Mouse (Mus musculus) mature B cell (primary cell): ENCODE measurements around the gene Dock2.

Experiments used
- in situ Hi-C: fragments of 300-500 bp; cut with MboI; formaldehyde crosslinking; loops from 2 replicates; pipeline ENCODE4 v1.14.3; 2019

The Dock2 gene

DNA sequence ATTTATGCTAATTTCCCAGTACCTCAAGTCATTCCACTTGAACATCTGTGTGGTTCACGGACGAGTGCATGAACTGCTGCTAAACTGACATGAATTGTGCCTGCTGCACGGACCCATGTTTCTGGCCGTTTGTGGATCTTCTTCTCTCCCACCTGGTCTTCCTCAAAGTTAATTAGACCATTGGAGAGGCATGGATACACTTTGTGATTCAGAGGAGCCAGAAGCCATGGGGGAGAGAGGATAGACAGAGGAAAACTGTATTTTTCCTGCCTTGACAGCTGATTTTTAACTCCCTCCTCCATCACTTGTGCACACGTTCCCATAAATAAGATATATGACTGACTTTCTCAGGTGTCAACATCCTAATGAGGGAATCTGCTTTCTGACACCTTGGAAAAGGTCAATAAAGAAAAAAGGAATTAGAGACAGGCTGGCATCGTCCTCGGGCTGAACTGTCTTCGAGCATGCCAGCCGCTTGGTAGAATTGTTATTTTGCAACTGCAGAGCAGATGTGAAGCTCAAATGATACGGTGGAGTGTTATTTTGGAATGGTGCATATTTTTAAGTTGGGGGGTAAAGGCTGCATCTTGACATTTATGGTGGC lies 434.1 kb downstream of the Dock2 start:
- in situ Hi-C loops = no loop called here

DNA sequence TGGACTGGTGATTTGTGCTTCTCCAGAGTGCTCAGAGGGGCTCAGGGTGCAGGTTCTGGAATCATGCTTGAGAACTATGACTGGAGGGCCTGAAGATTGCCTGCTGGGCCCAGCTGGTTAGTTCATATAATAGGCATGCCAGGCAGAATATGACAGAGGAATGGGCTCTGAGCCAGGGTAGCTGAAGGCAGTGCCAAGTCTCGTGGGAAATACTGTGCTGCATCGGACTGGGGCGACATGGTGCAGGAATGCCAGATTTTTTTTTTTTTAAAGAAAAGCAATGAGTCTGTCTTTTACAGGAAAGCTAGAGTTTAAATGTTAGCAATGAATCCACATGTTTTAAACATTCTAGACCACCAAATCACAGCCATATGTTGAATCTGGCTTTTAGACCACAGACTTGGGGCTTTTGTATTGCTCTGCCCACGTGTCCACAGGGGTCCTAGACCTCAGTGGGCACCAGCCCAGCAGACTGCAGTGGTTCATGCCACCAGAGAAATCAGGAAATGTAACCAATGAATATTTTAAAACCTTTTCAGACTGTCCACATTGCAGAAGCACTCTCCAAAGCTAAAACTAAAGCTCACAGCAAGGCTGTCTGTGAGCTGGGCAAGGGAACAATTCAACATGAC lies 435.3 kb downstream of the Dock2 start:
- in situ Hi-C loops = no loop called here

DNA sequence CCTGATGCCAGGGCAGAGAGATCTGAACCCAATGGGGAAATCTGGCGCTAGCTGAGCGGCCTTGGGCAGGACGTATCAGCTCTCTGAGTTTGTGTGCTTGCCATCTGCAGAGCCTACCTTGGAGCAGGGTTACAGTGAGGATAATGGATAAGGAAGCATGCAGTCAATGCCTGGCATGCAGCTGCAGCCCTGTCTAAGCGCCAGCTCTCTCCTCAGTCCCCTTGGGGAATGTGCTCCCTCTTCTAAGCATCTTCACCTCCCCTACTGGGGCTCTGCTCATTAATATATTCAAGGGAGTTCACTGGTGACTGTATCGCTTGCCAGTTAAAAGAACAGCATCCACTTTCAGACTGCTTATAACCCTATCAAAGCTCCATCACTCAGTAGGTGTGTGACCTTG lies 439.4 kb downstream of the Dock2 start:
- in situ Hi-C loops = no loop called here

DNA sequence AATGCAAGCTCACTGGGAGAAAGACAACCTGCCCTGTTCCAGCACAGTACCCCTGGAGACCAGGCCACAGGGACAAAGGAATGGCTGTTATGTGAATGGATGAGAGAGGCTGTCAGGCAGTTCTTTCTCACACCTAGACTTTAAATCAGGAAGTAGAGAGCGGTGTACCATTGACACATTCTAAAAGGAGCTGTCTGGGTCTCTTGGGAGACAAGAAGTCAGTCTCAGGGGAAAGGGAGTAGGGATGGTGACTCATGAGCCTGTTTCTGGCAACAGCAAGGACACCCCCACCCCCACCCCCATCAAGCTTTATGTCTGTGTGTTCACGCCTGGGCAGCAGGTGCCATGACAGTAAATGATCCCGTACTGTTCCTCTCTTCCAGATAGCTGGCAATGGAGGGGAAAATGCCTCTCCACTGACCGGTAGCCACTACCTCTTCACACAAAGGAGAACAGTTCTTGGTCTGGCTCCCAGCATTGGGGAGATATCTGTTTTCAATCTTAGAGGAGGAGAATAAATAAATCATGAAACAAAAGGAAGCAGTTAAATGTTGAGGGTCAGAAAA lies 439.9 kb downstream of the Dock2 start:
- in situ Hi-C loops = no loop called here

DNA sequence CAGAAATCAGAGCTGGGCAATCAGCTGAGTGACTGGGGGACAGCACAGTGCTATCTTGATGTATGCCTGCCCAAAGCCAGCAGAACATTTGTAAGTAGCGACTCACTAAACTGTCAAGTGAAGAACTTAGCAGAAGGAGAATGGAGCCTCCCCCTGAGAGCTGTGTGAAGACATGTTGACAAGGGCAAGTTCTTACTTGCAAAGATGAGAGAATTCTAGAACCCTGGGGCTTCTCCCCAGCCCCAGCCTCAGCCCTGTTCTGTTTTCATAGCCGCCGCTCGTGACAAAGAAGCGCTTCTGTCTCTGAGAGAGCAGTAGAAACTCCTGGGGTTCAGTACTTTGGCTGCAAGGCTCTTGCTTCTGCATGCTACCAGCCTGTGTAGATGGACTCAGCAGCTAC lies 444.0 kb downstream of the Dock2 start:
- in situ Hi-C loops = no loop called here

DNA sequence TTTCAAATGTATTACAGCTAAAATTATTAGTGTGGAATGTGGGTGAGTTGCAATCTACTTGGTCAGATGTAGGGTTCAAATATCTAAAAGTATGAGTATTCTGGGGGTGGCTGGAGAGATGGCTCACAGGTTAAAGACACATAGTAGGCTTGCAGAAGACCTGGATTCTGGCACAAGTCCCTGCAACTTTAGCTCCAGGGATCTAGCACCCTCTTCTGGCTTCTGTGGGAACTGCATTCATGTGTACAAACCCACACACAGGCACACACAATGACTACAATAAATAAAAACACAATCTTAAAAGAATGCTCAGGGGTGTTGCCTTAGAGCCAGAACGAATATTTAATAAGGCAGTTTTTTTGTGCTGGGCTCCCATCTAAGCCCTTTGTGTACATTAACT lies 445.8 kb downstream of the Dock2 start:
- in situ Hi-C loops = no loop called here

DNA sequence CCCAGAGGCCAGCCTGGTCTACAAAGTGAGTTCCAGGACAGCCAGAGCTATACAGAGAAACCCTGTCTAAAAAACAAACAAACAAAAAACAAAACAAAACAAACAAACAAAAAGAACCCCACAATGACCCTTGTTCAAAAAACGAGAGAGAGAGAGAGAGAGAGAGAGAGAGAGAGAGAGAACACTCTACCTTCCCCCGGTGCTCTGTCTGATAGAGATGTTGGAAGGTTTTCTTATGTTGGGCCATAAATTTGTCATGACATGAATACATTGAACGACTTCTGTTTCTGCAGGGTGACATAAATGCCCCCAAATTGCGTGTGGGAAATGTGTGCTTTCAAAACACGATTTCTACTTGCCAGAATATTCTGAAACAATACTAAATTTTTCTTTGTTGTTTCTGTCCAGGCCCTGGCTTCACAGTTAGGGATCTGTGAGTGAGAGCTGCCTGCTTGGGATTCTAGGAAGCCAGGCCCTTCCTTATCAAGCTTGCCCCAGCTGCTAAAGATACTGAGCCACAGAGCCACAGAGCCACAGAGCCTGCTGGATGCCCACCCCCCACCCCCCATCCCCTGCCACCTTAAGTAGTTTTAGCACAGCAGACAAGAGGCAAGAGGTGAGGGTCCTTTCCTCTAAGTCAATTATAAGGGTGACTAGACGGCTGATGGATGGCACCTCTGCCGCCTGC lies 451.2 kb downstream of the Dock2 start:
- in situ Hi-C loops = no loop called here

DNA sequence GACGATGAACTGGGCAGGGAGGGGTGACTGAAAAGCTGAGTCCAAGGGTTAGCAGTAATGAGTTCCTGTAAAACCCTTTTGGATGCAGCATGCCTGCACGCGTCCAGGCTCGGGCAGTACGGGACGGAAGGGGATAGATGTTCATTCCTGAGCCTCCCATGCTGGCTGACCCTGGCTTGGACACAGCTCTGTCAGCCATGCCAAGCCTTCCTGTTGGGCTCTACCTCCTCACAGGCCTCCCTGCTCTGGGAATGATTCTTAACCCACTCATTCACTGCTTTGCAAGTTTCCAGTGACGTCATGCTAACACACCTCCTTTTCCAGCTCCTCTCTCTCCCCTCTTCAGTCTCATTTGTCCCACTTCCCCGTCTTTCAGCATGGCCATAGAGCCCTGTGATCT lies 460.0 kb downstream of the Dock2 start:
- in situ Hi-C loops = no loop called here

DNA sequence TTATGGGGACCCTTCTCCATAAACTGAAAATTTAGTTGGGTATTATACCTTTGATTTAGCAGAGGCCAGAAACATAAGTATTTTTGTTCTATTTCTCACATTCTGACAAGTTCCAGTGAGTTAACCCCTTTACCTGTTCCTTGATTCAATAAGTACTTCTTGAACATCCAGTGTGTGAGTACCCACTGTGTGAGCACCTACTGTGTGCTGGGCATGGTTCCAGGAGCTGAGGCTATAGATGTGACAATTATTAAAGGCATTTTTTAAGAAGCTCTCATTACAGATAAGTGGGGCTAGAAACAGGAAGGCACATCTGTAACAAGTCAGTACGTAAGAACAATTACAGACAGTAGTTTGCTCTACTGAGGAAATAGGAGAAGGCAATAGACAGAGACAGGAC lies 464.4 kb downstream of the Dock2 start:
- in situ Hi-C loops = no loop called here

DNA sequence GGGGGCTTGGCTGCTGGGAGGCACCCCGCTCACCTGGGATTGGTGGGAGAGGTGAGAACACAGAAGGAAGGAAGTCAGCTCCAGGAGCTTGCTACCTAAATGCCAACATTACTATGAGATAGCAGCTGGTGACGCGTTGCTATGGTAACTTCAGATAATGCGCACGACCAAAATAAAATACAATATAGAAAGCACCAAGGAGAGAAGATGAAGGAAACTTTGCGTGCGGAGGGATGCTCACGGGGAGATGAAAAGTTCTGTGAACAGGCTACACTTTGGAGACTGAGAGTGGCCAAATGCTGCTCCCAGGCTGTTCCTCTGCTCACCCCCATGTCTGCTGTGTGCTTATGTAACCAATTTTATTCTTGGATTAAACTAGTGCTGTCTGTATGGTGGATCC lies 466.7 kb downstream of the Dock2 start:
- in situ Hi-C loops = no loop called here

DNA sequence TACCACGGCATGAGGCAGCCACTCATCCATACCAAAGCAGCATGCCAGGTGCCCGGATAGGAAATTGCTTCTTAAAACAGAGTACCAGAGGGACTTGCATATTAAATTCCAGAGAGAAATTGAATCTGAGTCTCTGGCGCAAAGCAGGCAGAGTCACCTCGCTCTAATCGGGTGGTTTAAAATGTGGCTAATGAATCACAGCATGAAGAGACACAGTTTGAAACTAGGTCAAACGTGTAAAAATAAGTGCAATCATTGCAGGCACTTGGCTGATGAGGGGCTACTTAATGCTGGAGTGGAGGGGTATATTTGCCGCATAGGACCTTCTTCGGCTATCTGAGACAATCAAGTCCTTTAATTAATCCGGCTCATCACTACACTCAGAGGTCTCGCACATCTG lies 467.5 kb downstream of the Dock2 start:
- in situ Hi-C loops = no loop called here

DNA sequence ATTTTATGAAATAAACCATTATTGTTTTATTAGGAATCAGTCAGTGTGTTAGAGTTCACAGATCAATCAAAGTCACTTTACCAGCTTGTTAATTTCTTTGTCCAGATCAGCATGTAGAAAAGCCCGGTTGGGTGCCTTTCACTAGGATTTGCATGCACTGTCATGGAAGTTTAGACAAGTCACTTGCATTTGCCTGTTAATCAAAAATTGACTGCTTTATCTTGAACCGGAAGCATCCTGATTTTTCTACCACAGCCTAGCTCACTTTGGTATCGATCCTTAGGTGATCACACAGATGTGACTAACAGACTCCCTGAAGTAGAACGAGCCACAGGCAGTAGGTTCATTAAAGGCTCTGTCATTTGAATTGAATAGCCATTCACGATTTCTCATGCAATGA lies 468.3 kb downstream of the Dock2 start:
- in situ Hi-C loops = no loop called here

DNA sequence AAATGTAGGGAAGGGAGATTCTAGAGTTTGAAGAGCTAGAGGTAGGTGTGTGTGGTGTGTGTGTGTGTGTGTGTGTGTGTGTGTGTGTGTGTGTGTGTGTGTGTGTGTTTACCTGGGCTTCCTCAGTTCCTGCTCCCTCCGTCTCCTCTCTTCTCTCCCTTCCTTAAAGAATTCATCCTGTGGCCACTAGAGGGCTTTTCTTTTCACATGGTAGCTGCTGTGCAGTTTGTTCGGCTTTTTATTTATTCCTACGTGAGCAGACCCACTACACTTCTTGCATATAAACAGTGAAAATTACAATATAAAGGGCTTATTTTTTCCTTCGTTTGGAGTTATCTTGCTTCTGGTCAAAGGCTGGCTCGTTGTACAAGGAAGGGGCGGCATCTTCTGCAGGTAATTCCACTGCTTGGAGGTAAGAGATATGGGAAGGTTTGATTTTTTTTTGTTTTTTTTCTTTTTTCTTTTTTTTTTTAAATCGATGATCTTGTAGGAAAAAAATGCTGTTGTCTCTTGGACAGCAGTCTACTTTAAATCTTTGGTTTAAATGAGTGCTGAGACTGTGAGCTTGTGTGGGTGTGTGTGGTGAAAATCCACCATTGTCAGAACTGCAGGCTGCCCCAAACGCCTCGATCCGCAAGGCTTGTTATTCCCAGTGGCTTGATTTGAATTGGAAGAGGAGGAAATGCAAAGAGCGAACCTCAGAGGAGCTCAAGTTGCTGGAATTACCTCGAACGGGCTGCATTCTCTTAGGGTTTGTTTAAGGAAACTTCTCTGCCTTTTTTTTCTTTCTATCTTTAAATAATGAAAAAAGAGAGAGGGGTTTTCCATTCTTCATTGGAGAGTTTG lies 468.9 kb downstream of the Dock2 start, which contains the start of gene Fam196b:
Fam196b (plus strand) TSS at position 289 of the 846 bp plus-strand sequence.
- in situ Hi-C loops = no loop called here

DNA sequence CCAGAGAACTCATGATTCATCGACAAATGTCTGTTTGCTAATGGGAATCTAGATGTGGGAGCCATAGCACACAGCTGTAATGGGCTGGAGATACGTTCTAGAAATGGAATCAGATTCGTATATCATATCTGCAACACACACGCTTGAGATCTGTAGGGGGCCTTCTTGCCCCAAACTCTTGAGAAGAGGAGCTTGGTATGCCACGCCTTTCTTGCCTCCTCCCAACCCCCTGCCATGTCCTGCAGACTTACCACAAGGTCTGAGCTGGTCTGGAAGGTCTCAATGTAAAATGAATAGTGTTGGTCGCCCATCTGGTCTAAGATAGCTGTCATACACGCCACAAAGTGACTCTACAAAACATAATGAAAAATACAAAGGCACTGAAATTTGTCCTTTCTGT lies 471.5 kb downstream of the Dock2 start:
- in situ Hi-C loops = no loop called here

DNA sequence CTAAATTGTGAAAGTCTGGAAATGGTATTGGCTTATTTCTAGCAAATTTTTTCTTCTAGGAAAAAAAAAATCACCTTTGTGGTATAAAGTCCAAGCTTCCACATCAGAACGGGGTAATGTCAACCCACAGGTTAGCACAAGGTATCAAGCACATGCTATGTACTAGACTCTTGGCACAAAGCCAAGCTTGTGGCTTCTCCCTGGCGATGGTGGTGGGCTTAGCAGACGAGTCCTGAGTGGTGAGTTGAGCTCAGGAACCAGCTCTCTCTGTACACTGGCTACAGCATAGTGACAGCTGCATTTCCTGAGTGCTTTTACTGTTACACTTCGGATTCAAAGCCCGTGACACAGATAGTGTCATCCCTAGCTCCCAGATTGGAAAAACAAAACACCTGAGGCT lies 472.0 kb downstream of the Dock2 start:
- in situ Hi-C loops = no loop called here

DNA sequence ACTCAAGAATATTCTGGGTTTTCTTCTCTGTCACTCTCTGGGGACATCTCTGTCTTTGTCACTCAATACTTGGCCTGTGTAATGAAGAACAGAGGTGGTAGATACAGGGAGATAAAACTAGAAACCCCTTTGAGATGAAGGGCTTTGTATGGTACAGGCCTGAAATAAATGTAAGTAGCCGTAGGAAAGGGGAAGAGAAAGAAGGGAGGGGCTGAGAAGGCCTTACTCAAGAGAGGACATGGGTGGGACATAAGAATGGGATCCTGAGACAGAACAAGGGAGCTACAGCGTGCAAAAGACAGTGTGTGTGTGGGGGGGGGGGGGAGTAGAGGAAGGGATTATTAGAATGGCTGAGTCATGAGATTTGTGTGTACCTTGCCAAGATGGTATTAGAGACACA lies 474.3 kb downstream of the Dock2 start:
- in situ Hi-C loops = no loop called here

DNA sequence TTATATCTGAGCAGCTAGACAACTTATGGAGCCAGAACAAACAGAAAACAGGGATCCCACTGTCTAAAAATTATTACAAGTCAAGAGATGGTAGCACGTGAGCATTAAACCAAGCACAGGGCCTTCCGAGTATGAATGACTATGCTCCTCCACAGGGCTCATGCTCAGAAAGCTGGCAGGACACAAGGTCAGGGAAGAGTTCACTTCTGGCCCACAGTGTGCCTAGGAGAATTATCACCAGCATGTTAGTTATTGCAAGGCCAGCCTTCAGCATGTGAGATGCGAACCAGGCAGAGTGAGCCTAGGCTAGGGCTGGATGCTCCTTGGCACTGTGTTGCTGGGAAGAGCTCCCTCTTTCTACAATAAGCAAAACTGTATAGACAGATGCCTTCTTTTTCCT lies 475.0 kb downstream of the Dock2 start:
- in situ Hi-C loops = no loop called here

DNA sequence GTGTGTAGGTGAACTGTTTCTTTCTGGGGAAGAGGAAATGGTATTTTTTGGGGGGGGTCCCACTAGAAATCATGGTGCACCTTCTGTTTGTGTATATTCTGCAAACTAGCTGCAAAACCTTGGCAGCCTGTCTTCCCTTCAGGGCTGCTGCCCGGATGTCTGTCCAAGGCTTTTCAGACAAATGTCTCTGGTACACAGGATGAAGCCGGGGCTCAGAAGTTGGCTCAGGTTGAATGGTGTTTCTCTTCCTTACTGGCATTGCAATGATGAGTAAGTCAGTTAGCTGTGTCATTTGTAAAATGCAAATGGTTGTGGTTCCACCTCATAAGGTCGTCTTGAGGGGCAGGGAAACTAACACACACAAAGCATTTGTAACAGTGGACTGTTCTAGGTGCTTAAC lies 477.5 kb downstream of the Dock2 start:
- in situ Hi-C loops = no loop called here

DNA sequence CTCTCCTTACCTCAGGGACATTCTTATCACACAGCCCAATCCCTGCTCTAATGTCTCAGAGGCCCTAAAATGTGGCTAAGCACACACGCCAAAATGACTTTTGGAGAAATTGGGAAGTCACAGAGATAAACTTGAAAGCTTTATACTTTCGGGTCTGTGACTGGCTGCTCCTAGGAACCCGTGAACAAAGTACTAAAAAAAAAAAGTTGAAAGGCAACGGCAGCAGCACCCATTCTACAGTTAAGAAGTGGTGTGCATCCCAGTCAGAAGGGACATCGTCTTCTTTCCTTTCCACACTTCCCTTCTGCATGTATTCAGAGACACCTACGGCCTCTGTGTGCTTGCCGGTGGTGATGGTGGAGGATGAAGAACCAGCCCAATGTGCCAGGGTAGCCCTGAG lies 483.6 kb downstream of the Dock2 start:
- in situ Hi-C loops = no loop called here

DNA sequence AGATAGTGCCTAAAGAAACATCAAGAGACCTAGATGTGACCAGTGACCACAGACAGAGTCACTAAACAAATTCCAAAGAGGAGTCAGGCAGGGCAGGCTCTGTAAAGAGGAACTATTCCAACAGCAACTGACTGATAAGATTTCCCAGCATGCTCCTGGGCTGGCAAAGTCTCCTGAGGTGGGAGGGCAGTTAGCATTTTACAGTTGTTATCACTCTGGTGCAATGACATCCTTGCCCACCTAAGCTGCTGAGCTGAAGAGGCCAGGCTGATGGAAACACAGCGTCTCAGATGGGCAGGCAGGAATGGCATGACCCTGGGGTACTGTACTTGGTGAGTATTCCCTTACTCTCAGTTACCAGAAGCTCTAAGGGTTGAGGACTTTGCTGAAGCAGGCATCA lies 484.1 kb downstream of the Dock2 start:
- in situ Hi-C loops = no loop called here

DNA sequence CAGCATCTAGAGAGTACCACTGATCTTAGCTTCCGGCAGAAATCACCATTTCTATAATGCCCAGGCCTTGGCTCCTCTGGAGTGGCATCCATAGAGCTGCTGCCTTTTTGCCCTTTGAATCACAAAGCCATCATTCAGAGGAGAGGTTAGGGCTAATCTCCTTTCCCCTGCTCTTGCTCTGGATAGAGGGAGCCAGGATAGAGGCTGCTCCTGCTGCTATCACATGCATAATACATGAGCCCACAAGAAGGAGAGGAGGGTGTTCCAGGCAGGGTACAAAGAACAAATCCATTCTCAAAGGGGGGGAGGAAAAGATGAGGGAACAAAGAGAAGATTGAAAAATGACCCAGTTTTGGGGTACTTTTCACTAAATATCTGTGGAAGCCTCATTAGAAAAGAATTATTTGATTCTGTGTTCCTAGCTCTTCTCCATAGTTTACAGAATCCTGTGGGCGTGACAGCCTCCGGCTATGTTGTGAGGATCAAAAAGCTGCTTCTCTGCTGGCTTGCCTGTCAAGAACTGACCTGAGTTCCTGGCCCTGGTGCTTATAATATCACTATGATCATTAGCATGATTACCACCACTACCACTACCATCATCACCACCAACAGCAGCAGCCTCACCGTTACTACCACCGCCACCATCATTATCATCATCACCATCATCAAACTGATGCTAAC lies 485.9 kb downstream of the Dock2 start:
- in situ Hi-C loops = no loop called here

DNA sequence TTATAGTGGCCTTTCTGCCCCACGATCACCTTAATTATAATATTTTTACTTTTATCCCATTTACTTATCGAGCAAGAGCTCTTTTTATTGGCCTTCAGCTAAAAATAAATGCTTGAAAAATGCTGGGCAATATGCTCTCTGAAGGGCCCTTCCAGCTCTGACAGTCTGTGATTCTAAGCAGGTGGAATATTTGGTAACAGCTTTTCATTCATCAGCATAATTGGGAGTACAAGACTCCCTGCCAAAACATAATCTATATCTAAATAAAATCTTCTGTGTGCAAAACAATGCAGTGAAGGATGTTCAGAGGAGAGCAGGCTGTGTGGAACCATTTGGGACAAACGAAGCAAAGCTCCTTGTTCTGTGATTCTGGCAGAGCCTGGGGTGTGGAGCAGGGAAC lies 492.4 kb downstream of the Dock2 start:
- in situ Hi-C loops = no loop called here
